Mouse (Mus musculus): ENCODE measurements at regions not wholly inside any gene's neighbourhood (a gene's known extent, or its start where the extent isn't known, plus 50 kb on each side); places are given as distances from the start of the nearest gene placed in this dataset.

- DNase-seq, result no peak
Observed at GRCm38 (mm10) chr11:114205192-114205591, 138.3 kb upstream of the Sdk2 start.

GRCm38 (mm10) chr11:114203416-114203815 lies 136.6 kb upstream of the Sdk2 start:
- DNase-seq, result no peak

DNA sequence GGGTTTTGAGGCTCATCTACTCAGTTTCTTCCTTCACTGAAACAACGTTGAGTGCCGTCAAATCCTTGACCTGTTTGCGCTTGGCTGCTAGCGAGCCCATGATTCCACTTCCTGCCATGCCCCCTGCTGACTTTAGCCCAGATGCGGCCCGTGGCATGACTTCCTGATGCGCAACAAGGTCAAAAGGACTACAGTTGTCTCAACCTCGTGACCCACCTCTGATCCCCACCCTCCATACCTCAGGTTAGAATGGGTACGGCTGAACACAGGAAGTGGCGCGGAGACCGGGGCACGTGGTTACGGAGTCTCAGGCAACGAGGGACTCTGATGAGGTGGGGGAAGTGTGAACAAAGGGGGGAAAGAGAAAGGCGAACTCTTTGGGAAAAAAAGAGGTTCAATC lies 135.6 kb upstream of the Sdk2 start:
- no peak for DNase-seq

GRCm38 (mm10) chr11:114199081-114199586 lies 132.3 kb upstream of the Sdk2 start:
- no peak for DNase-seq

DNA sequence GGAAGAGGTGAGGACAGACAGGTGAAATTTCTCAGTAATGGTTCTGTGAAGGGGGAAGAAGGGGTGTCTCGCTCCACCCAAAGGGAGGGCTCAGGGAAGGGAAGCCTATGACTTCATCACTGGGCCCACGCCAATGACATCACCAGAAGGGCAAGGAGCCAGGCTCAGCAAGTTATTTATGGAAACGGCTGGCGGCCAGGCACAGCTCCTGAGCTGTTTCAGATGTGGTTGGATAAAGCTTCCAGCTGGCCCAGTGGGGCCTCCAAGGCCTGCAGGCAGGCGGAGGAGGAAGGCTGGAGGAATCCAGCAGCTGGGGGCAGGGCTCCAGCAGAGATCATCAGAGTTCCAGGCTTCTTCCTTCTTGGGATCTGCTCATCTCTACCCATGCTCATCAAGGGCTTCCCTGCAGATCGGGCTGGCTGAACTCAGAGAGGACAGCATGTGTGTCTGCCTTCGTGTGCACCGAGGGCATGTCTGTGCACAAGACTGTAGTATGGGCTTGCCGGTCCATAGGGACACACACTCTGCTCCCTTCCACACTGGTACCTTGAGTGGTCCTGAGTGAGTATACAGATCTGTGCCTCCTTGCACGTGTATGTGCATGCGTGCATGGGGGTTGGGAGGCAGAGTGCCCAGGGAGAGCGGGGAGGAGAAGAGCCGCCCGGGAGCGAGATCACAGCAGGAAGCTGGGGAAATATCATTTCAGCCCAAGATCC lies 131.6 kb upstream of the Sdk2 start:
- peak; percentile 92 for DNase-seq

- DNase-seq, result no peak
Observed at GRCm38 (mm10) chr11:114195291-114195690, 128.4 kb upstream of the Sdk2 start.

GRCm38 (mm10) chr11:114194055-114194706 lies 127.3 kb upstream of the Sdk2 start:
- DNase-seq, result no peak

DNA sequence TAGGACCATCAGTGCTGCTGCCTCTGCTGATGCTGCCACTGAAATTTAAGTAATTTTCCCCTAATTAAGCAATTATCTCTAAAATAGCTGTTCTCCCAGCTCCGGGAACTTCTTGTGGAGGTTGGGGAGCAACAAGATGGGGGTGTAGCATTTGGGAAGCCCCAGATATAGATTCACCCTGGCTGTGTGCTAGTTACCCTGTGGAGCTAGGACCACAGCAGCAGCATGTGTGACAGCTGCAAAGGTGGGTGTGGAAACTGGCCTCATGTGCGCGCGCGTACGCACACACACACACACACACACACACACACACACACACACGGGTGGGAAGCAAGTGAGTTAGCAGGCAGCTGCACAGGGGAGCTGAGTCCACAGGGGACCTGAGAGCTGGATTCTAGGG lies 126.2 kb upstream of the Sdk2 start:
- DNase-seq, result no peak

DNA sequence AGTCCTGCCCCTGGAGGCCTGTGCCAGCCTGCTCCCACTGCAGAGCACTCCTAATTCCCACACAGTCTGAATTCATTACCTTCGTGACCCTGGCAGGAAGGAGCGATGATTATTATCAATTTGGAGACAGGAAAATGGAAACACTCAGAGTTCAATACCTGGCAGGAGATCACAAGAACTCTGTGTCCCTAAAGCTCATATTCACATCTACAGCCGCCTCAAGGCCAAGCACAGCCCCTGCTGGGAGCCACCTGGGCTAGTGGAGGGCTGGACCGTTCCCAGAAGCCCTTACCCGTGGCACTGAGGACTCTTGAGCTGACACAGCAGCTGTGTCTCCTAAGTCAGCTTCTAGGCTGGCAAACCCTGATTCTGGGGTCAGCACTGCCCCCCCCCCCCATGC lies 124.8 kb upstream of the Sdk2 start:
- no peak for DNase-seq

DNA sequence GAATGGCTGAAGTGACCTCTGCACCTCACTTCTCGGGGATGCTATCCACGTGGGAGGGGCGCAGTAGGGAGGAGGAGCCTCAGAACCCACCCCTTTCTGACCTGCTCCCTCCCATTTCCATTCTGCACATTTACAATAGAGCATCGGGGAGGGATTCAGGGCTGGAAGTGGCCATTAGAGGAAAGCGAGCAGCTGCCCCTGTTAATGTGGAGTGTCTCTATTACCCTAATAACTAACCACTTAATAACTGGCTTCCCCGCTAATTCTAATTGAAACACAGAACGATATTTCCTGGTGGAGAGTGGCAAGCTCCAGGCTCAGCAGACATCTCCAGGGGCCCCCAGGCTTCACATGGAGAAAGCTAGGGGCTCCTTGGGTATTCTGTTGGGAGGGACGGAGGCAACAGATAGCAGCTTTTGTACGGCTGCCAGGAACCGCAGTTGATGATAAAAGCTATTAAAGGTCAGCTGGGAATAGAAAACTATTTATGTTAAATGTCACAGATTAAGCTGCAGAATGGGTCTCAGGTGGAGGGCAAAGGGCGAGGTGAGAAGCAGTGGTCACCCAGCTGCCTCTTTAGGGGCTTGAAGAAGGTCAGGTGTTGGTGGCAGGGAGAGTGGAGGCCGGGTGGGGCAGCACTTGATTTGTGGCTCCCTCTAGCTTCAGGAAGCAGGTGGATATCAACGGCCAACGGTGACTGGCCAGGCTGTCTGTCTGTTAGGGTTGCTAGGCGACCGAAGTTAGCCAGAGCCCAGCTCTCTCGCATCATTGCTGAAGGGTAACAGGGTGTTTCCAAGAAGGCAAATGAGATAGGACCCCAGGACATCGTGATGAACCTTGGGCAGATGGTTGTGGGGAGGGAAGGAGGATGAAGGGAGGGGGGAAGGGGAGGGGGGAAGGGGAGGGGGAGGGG lies 118.4 kb upstream of the Sdk2 start:
- peak; percentile 50 for DNase-seq

GRCm38 (mm10) chr11:114184431-114184830 lies 117.6 kb upstream of the Sdk2 start:
- DNase-seq, result no peak

DNA sequence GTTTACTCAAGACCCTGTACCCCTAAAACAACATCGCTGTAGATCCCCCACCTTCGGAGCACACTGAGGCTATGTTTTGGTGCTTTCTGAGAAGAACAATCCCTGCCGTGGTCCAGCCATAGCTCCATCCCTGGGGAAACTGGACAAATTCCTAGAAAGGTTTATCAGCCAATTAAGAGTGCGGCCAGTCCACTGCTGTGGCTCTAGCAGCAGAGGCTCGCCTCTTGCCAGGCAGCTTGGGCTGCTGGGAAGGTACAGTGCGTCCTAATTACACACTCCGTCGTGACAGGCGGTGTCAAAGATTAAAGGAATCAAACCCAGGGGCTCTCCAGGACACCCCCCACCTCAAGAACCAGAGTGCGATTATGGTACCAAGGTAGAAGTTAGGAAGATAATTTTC lies 116.4 kb upstream of the Sdk2 start:
- DNase-seq, result no peak

DNA sequence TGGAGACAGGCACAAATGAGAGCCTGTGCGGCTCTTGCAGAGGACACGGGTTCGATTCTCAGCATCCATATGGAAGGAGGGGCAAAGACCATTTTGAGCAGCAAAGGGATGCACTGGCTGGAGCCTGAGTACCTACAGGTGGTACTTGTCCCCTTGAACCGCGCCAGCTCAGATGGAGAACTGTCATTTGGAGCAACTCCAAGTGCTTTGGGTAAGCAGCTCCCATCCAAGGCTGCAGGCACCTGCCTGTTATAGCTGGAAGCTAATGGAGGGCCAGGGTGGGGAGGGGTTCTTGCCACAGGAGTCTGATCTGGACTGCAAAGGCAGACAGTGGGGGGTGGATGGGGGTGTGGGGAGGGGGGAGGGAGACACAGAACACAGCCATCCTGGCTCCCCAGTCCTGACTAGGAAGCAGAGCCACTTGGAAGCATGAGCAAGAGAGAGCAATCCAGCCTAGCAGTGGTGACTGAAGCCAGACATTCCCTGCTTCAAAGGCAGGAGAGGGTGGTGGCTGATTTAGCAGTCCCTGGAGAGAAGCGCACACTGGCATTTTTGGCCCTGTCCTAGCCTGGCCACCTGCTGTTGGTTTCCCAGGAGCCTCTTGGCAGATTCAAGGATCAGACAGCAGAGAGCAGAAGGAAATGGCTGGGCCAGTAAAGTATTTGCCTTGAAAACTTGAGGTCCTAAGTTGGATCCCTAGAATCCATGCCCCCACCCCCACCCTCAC lies 112.1 kb upstream of the Sdk2 start:
- no peak for DNase-seq

GRCm38 (mm10) chr11:114177789-114178188 lies 110.9 kb upstream of the Sdk2 start:
- DNase-seq, result no peak

DNA sequence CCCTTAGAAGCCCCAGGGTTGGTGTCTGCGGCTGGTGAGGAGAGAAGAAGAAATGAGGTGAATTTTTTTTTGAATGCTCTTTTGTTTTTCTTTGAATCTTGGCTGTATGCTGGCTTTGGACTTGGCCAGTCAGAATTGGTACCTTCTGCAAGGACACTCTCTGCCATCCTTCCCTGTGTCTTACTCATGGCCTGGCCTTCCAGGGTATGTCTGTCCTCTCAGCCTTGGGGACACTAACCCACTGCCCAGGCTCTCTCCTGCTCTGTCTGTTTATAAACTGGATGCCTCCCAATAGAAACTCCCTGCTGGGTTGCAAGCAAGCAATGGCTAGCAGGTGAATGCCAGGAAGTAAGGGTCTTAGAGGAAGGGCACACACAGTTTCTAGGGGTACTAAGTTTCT lies 110.4 kb upstream of the Sdk2 start:
- DNase-seq, result peak; percentile 62

DNA sequence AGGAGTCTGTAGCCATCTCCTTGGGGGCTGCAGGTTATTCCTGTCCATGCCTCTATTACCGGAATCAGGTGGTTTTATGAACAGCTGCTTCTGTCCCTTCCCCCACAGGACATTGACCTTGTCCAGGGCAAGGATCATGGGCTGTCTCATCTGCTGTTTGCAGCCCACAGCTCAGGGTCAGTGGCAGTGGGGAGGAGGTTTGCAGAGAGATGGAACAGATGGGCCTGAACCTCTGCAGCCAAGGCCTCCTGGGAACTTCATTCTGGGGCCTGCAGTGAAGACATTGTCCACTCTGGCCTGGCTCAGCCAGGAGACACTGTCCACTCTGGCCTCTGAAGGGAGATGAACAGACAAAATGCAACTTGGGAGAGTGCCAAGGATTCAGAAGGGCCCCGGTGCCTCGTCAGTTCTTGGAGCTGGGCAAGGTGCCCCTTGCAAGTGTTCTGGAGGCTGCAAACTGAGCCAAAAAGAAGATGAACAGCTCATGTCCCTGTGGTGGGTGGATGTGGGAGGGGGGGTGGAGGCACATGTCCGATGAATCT lies 109.9 kb upstream of the Sdk2 start:
- peak; percentile 76 for DNase-seq

DNA sequence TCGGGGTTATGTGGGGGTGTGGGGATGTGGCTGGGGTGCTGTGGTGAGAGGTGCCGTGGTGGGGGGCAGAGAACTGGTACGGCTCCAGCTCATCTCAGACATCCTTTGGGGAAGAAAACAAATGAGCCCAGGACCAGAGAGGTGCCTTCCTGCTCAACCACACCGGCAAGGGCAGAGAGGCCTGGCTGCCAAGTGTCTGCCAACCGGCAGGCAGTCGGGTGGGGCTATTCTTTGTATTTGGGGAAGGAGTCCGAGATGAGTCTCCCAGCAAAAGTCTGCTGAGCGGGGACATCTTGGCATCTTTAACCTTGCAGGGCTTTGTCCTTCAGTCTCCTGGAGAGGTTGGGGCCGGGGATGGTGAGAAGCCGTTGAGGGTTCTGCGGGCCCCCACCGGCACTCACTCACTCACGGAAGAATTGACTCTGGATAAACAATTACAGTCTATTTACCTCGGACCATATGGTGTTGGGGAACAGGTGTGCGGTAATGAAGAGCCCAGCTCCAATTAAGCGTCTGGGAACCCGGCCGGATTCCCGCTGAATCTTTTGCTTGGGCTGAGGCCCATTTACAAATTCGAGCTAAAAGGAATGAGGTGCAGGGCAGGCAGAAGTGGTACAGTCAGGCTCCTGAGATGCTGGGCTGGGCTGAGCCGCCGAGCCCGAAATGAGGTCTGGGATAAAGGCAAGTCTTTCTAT lies 108.7 kb upstream of the Sdk2 start:
- DNase-seq, result no peak

DNA sequence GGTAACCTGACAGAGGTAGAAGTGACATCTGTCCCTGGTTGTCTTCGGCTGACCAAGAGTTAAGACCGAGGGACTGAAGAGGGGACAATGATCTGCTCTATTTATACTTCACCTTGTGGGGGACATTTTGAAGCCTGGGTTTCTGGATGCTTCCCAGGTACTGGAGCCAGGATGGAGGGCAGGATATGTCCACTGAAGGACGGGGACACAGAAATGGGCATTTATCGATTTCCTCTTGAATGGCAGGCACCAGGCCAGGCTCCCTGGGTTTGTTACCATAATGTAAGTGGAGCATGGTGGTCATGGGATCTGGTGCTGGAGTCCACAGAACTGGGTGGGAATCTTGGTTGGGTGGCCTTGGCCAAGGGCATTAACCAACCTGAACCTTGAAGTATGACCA lies 108.0 kb upstream of the Sdk2 start:
- DNase-seq, result no peak

GRCm38 (mm10) chr11:114168231-114168661 lies 101.4 kb upstream of the Sdk2 start:
- DNase-seq, result no peak

GRCm38 (mm10) chr11:114165656-114166362 lies 99.0 kb upstream of the Sdk2 start:
- DNase-seq, result no peak

DNA sequence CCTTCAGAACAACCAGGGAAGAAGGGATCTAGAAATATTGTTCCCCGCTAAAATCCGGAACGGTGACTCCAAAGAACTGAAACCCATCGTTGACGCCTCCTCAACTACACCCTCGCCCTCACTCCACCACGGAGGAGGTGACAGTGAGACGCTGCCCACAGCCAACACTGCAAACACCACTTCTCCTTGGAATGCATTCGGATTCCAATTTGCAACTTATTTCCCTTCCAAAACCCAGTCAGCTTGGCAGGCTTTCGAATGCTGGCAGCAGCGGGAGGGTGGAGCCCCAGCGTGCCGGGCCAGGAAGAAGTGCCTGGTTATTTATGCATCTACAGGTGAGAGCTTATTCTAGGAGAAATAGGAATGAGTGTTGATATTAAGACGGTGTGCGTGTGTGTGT lies 85.9 kb upstream of the Sdk2 start:
- DNase-seq, result no peak
